Mouse (Mus musculus) layer of hippocampus, postnatal 36 days (tissue): ENCODE data around the gene Tmem231. TPM values are rescaled to one million over a fixed set of nuclear protein-coding genes. Genes with fewer than 3 reads are reported as not detected.

ENCODE experiments used
- DNase-seq, 2 experiments: peaks; one replicate each; pipeline ENCODE4 v3.0.0; 2022
- total RNA-seq, 2 experiments: library from RNA; stranded (reverse); gene quantifications; 2 replicates each; pipeline ENCODE4 v1.2.3; 2021

The Tmem231 gene
- 10 to 100 TPM; 12.1 to 14.3 TPM for total RNA-seq

- peak; percentile 87 to 91 for DNase-seq
These were observed at the start of gene Tmem231 for GRCm38 (mm10) chr8:111933348-111934076. Gene Tmem231 (minus strand): TSS chr8:111933881.

- DNase-seq, result no peak
These were observed 48.4 kb upstream of the Tmem231 start for GRCm38 (mm10) chr8:111982116-111982515.

- DNase-seq, result no peak
These were observed 44.5 kb upstream of the Tmem231 start for GRCm38 (mm10) chr8:111978147-111978546.

- no peak for DNase-seq
These were observed 42.6 kb upstream of the Tmem231 start for GRCm38 (mm10) chr8:111976326-111976725.

GRCm38 (mm10) chr8:111975706-111976105, 42.0 kb upstream of the Tmem231 start:
- DNase-seq, result no peak

GRCm38 (mm10) chr8:111974138-111974537, 40.5 kb upstream of the Tmem231 start:
- DNase-seq, result no peak

GRCm38 (mm10) chr8:111968991-111969390, 35.3 kb upstream of the Tmem231 start:
- no peak for DNase-seq

- no peak for DNase-seq
These were observed 34.9 kb upstream of the Tmem231 start for GRCm38 (mm10) chr8:111968541-111968940.

- DNase-seq, result no peak
These were observed 33.7 kb upstream of the Tmem231 start for GRCm38 (mm10) chr8:111967246-111967870.

GRCm38 (mm10) chr8:111964849-111965561, 31.3 kb upstream of the Tmem231 start:
- no peak for DNase-seq

GRCm38 (mm10) chr8:111964351-111964750, 30.7 kb upstream of the Tmem231 start:
- DNase-seq, result no peak

GRCm38 (mm10) chr8:111963546-111963945, 29.9 kb upstream of the Tmem231 start:
- no peak for DNase-seq

GRCm38 (mm10) chr8:111963091-111963490, 29.4 kb upstream of the Tmem231 start:
- DNase-seq, result no peak

- DNase-seq, result no peak
These were observed 28.9 kb upstream of the Tmem231 start for GRCm38 (mm10) chr8:111962589-111962988.

GRCm38 (mm10) chr8:111961330-111961729, 27.6 kb upstream of the Tmem231 start:
- no peak for DNase-seq

GRCm38 (mm10) chr8:111960591-111961321, 27.1 kb upstream of the Tmem231 start:
- DNase-seq, result no peak

GRCm38 (mm10) chr8:111957231-111957630, 23.6 kb upstream of the Tmem231 start:
- DNase-seq, result no peak

- no peak for DNase-seq
These were observed 22.2 kb upstream of the Tmem231 start for GRCm38 (mm10) chr8:111955879-111956278.

- no peak for DNase-seq
These were observed 21.3 kb upstream of the Tmem231 start for GRCm38 (mm10) chr8:111954844-111955594.

GRCm38 (mm10) chr8:111951936-111952335, 18.3 kb upstream of the Tmem231 start:
- DNase-seq, result no peak

GRCm38 (mm10) chr8:111951317-111951716, 17.6 kb upstream of the Tmem231 start:
- peak in 1 of 2 experiments; percentile 44 for DNase-seq

- no peak for DNase-seq
These were observed 17.2 kb upstream of the Tmem231 start for GRCm38 (mm10) chr8:111950846-111951245.
